Mouse (Mus musculus): Measurements from ENCODE around the gene Ror2.

DNA sequence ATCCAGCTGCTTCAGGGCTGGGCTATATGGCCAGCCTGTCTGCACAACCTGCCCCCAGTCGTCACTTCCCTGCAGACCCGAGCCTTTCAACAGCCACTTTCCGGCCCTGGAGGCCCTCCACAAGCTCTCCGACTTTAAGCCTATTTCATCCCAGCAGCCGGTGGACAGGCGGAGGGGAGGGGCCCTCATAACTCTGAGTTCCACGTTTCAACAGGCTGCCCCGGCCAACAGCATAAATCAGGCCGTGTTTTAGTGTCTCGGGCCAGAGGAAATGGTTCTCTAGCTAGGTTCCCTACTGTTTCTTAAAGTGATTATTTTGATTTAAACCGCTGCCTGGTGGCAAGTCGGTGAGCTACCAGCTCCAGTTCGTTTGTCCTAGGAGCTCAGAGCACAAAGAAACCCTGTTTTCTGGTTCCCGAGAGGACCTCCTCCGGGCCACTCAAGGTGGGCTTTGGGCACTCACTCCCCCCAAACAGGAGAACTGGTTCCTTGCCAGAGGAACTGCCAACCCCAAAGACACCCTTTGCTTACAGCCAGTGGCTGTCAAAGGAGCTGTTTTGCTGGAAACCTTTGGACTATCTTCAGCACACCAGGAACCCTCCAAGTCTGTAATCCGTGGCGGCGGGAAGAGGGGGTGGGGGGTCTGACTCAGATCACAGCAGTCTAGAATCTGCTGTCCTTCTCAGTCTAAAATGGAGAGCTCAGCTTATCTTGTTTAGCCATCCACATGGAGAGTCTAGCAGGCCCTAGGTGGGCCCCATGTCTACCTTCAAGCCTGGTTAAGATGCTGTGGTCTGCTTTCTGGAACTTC lies 84.1 kb downstream of the Ror2 start:
- TF ChIP-seq CTCF (IDR thresholded peaks at IDR 0.05; ENCODE audit: extremely low read depth, insufficient read length, insufficient replicate concordance, low read depth, low read length) = no peak
- TF ChIP-seq POLR2A (IDR thresholded peaks at IDR 0.05; ENCODE audit: low read depth, low read length) = no peak

Data from small intestine, adult 2 months (tissue).